Mouse (Mus musculus) midbrain, embryonic 12.5 days (tissue): ENCODE measurements around the gene Bex3. TPM values are rescaled to one million over a fixed set of nuclear protein-coding genes. Genes with fewer than 3 reads are reported as not detected.
A peak's percentile ranks its signal among the peaks of the same experiment; 100 is the strongest.
"Not testable (repeated sequence)": the region's sequence is repeated elsewhere in the genome, so short reads cannot be mapped to it uniquely, and the experiment has no call there.

Source experiments
- ATAC-seq: fragments of 200-750 bp; cut with Nextera tagmentation; 2 replicates; pipeline ENCODE4 v1.8.0; 2017; ENCODE audit warnings: low read depth, moderate TSS enrichment, moderate library complexity; ENCODE audit not compliant: low FRiP score
- H3K27ac ChIP-seq: fragments of 300-500 bp; sonication (generic); replicated peaks from 2 replicates; pipeline ENCODE4 v1.5.1; 2016; ENCODE audit warnings: mild to moderate bottlenecking
- H3K27me3 ChIP-seq: fragments of 300-500 bp; sonication (generic); 2 replicates; pipeline ENCODE4 v1.6.1; 2016; ENCODE audit warnings: mild to moderate bottlenecking
- H3K36me3 ChIP-seq: fragments of 300-500 bp; sonication (generic); 2 replicates; pipeline ENCODE4 v1.6.1; 2016
- H3K4me1 ChIP-seq: fragments of 300-500 bp; sonication (generic); 2 replicates; pipeline ENCODE4 v1.6.1; 2016
- H3K4me2 ChIP-seq: fragments of 300-500 bp; sonication (generic); replicated peaks from 2 replicates; pipeline ENCODE4 v1.6.1; 2016; ENCODE audit warnings: mild to moderate bottlenecking, moderate library complexity
- H3K4me3 ChIP-seq: fragments of 300-500 bp; sonication (generic); 2 replicates; pipeline ENCODE4 v1.5.1; 2016; ENCODE audit warnings: mild to moderate bottlenecking
- H3K9ac ChIP-seq: fragments of 300-500 bp; sonication (generic); replicated peaks from 2 replicates; pipeline ENCODE4 v1.6.1; 2016; ENCODE audit warnings: mild to moderate bottlenecking, moderate library complexity
- H3K9me3 ChIP-seq: fragments of 300-500 bp; sonication (generic); 2 replicates; pipeline ENCODE4 v1.6.1; 2016; ENCODE audit warnings: mild to moderate bottlenecking
- WGBS: fragments of 180-500 bp; shearing (Covaris S2); methylation state at CpG from one replicate; pipeline ENCODE4 v1.1.7; 2016; 5-methylcytosine and 5-hydroxymethylcytosine counted together
- polyA plus RNA-seq: library from polyadenylated mRNA; unstranded; fragments of >200 nt; fragmentation: Nextera tagmentation; extraction: Ambion mirVana; gene quantifications from 2 replicates; pipeline ENCODE4 v1.2.1, GENCODE M21; 2016

Gene Bex3
- polyA plus RNA-seq, 1 experiment from 2014 or later, result 588 TPM

DNA sequence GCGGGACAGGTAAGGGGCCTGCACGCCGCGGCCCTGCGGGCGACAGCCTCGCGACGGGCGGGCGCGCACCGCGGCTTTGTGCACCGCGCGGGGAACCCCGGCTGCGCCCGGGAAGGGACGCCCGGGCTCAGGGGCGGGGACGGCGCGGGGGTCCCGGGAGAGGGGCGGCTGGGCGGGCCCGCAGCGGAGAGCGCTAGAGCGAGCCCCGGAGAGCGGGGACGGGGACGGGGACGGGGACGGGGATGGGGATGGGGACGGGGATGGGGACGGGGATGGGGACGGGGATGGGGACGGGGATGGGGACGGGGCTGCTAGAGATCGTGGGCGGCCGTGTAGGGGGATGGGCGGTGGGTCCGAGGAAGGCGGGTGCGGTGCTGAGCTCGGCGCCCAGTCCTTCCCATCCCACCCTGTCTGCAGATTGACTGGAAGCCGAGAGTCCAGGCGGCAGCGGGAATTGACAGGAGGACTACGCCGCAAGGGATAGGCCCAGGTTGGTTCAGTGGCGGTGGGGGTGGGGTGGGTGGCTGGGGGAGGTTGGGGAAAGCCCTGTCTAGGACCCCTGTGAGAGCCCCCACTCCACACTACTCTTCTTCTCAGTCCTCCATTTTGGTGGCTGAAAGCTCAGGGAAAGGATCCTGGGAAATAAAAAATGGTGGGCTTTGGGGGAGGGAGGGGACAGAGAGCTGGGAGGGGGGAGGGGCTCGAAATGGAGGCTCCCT, 499 bp downstream of the Bex3 start:
- H3K9ac ChIP-seq, result peak overlapping the region; percentile 60
- not testable (repeated sequence) for H3K36me3 ChIP-seq, H3K9me3 ChIP-seq, H3K27me3 ChIP-seq
- peak overlapping the region; percentile 51 for H3K4me2 ChIP-seq
- H3K4me3 ChIP-seq, result peak overlapping the region; percentile 47
- peaks cover 12% of the 10 kb centered on the region for H3K4me1 ChIP-seq
- H3K27ac ChIP-seq, result peak overlapping the region; percentile 67
- ATAC-seq, result peak; percentile 67
- 38% methylated on average over 9 of the region's 60 CpGs for WGBS

DNA sequence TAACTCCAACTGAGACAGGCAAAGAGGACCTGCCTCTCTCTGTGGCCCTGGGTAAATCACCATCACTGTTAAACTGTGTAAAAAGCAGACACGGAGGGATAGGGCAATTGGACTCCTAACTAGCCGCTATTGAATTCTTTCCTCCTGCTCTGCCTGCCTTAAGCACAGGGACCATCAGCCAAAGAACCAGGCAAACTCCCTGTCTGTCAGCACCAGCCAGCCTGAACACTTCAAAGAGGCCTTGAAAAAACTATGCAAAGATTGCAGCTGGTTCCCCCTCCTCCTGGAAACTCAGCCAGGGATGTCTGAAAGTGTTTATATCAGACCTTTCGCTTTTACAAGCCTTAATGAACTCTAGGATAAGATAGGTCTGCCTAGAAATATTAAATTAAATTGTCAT, 4.5 kb downstream of the Bex3 start:
- WGBS, result 23% methylated on average over 3 of the region's 3 CpGs
- ATAC-seq, result no peak
- Histone ChIP-seq H3K9ac (no peak overlapping the region), H3K4me2 (no peak overlapping the region), H3K27ac (no peak overlapping the region), H3K9me3 (no peaks in the 10 kb centered on the region), H3K4me3 (no peak overlapping the region), H3K4me1 (peaks cover 12% of the 10 kb centered on the region), H3K27me3 (peaks cover 4% of the 10 kb centered on the region; the same call in 1 of the 2 replicates), H3K36me3 (no peaks in the 10 kb centered on the region)

DNA sequence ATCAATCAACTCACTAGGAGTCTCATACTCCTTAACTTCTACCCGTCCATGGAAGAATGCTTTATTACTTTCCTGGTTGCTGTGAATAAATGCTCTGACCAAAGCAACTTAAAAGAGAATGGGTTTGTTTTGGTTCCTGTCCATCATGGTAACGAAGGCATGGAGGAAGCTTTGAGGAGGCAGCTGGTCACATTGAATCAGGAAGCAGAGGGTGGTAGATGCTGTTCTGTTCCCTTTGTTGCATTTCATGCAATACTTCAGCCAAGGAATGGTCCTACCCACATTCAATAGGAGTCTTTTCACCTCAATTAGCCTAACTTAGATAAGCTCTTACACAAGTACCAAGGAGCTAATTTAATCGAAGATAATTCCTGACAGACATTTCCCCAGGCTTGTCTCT, 5.3 kb downstream of the Bex3 start:
- no peak for ATAC-seq
- Histone ChIP-seq H3K4me2 (no peak overlapping the region), H3K4me3 (no peak overlapping the region), H3K9ac (no peak overlapping the region), H3K9me3 (no peaks in the 10 kb centered on the region), H3K36me3 (no peaks in the 10 kb centered on the region), H3K4me1 (peaks cover 12% of the 10 kb centered on the region), H3K27me3 (peaks cover 4% of the 10 kb centered on the region; the same call in 1 of the 2 replicates), H3K27ac (no peak overlapping the region)
- 39% methylated on average over 3 of the region's 3 CpGs for WGBS

DNA sequence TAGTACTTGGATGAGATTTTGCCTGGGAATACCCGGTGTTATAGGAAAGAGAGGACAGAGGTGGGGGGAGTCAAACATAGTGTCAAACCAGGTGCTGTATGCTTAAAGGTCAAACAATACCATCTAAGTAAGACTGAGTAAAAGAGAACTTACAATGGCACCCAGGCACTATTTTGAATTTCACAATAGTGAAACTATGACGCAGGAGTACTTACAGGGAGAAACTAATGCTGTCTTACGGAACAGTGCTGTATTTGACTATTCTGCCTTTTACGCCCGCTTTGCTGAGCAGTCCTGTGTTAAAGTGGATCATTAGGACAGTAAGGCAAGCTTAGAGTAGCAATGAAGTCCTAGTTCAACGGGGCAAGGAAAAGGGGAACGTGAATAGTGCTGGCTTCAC, 7.5 kb downstream of the Bex3 start:
- Histone ChIP-seq H3K36me3 (no peaks in the 10 kb centered on the region), H3K27ac (no peak overlapping the region), H3K27me3 (peaks cover 4% of the 10 kb centered on the region; the same call in 1 of the 2 replicates), H3K9ac (no peak overlapping the region), H3K9me3 (no peaks in the 10 kb centered on the region), H3K4me1 (no peaks in the 10 kb centered on the region), H3K4me2 (no peak overlapping the region), H3K4me3 (no peak overlapping the region)
- WGBS, result 81% methylated on average over 7 of the region's 7 CpGs
- ATAC-seq, result no peak

DNA sequence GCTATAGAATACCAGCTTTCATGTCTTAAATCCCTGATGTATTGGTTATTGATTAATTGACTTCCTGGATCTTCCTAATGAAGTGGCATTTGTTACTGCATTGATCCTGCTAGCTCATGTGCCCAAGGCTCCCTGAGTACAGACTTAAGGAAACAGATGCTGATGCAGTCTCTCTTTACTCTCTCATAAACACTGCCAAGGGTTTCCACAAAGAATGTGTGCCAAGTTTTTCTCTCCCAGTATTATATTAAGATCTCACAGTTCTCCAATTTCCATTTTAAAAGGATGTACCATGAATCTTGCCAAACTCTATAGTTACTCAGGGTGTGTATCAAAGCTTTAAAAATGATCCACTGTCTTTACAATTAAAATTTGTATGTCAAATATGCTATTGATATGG, 8.3 kb downstream of the Bex3 start:
- Histone ChIP-seq H3K27me3 (peaks cover 4% of the 10 kb centered on the region; the same call in 1 of the 2 replicates), H3K9ac (no peak overlapping the region), H3K27ac (no peak overlapping the region), H3K36me3 (no peaks in the 10 kb centered on the region), H3K9me3 (no peaks in the 10 kb centered on the region), H3K4me3 (no peak overlapping the region), H3K4me1 (no peaks in the 10 kb centered on the region), H3K4me2 (no peak overlapping the region)
- no peak for ATAC-seq

DNA sequence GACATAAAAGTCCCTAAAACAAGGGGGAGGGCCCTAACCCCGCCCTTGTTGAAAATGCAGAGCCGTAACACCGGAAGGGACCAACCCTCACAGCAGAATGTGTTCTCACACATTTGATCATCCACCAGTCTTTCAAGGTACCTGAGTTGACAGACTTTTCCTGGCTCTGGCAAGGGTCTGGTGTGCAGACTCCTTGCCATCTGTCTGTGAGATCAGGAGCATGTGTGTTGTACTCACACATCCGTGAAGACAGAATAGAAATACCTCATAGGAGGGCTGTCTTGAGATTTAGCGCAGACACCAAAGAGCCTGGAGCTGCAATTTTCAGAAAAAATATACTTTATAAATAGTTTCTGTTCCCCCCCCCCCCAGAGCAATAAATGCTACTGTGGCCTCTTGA, 9.4 kb downstream of the Bex3 start:
- Histone ChIP-seq H3K27ac (no peak overlapping the region), H3K4me3 (no peak overlapping the region), H3K4me2 (no peak overlapping the region), H3K9me3 (no peaks in the 10 kb centered on the region), H3K9ac (no peak overlapping the region), H3K4me1 (no peaks in the 10 kb centered on the region), H3K27me3 (peaks cover 4% of the 10 kb centered on the region; the same call in 1 of the 2 replicates), H3K36me3 (no peaks in the 10 kb centered on the region)
- 87% methylated on average over 5 of the region's 5 CpGs for WGBS
- no peak for ATAC-seq

DNA sequence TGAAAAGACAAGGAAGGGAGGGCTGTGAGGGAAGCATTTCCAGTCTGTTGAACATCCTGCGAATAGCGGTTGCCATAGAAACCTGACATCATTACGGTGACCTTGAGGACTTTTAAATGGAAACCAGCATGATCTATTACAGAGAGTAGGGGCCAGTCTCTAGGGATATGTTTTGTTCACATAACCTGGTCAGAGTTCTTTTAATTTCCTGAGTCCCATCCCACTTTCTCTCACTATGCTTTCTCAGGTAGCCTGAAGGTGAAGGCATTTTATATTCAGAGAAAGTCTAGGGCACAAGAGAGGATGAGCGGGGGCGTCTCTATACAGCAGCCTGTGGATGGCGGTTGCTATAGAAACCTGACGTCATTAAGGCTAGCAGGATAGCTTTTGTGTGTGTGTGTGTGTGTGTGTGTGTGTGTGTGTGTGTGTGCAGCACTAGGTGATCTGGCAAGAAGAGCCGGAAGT, 20.8 kb downstream of the Bex3 start:
- Histone ChIP-seq H3K4me3 (peak overlapping the region; percentile 12), H3K9ac (no peak overlapping the region), H3K9me3 (no peaks in the 10 kb centered on the region), H3K4me1 (0 out of 2 replicates have a peak, but pooled peaks cover 4% of the 10 kb centered on the region), H3K36me3 (no peaks in the 10 kb centered on the region), H3K4me2 (peak overlapping the region; percentile 33), H3K27ac (peak overlapping the region; percentile 60; the same call in 1 of the 2 replicates), H3K27me3 (no peaks in the 10 kb centered on the region)
- WGBS, result 37% methylated on average over 7 of the region's 8 CpGs
- peak; percentile 95 for ATAC-seq

DNA sequence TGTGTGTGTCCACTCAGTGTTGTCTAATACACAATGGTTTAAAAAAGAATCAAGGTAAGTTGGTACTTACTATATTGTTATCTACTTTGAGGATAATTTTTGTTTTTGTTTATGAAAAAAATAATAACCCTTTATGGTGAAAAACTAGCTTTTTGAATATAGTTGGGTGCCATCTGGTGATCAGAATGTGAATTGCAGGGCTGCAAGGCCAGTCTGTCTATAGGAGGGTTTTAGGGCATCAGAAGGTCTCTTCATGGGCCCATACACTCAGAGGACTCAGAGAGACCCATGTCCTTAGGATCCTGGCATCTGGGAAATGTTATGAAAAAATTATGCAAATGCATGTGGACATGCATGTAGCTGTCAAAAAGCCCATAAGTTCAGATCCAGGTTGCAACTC, 34.2 kb downstream of the Bex3 start:
- Histone ChIP-seq H3K4me1 (no peaks in the 10 kb centered on the region), H3K27me3 (no peaks in the 10 kb centered on the region), H3K27ac (no peak overlapping the region), H3K9ac (no peak overlapping the region), H3K4me3 (no peak overlapping the region), H3K9me3 (no peaks in the 10 kb centered on the region), H3K36me3 (no peaks in the 10 kb centered on the region), H3K4me2 (no peak overlapping the region)
- no peak for ATAC-seq

DNA sequence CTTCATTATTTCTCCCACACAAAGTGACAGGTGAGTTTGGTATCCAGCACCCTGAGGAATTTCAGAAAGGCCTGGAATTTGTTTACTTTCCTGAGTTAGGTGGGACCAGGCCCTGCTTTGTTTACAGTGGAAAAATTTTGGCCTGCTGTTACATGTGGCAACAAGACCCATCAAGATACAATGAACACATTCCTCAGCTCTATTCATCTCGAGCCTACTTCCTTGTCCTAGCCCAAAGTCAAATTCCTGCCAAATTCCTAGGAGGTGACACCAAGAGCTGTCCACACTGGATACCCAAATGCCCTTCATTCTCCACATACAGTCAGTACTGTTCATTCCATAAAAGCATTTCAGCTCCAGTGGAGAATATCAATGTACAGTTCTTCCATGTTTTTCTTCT, 36.1 kb downstream of the Bex3 start:
- H3K9ac ChIP-seq, result no peak overlapping the region
- no peak overlapping the region for H3K27ac ChIP-seq
- ATAC-seq, result no peak
- H3K27me3 ChIP-seq, result no peaks in the 10 kb centered on the region
- 47% methylated on average over 1 of the region's 1 CpGs for WGBS
- H3K4me3 ChIP-seq, result no peak overlapping the region
- H3K4me2 ChIP-seq, result no peak overlapping the region
- H3K9me3 ChIP-seq, result no peaks in the 10 kb centered on the region
- H3K4me1 ChIP-seq, result no peaks in the 10 kb centered on the region
- no peaks in the 10 kb centered on the region for H3K36me3 ChIP-seq

DNA sequence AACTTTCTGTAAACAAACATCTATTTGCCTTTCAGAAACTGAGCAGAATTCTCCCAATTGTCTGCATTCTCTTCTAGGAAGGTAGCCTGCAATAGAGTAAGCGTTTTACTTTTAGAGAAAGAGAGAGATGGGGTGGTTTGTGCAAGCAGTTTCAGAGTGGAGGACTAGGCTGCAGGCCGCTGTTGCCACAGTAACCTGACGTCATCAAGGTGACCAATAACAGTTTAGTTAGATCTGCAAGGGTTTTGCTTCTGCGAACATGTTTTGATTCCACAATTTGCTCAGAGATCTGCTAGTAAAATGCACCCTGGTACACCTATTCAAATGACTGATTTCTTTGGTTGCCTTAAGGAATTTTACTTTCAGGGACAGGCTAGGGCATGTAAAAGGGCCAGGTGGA, 43.2 kb downstream of the Bex3 start:
- Histone ChIP-seq H3K9me3 (no peaks in the 10 kb centered on the region), H3K4me1 (no peaks in the 10 kb centered on the region), H3K27me3 (no peaks in the 10 kb centered on the region), H3K4me2 (0 out of 2 replicates have a peak overlapping the region, but pooled peaks have one; percentile 22), H3K4me3 (no peak overlapping the region), H3K27ac (0 out of 2 replicates have a peak overlapping the region, but pooled peaks have one; percentile 10), H3K36me3 (no peaks in the 10 kb centered on the region), H3K9ac (no peak overlapping the region)
- WGBS, result 45% methylated on average over 4 of the region's 4 CpGs
- ATAC-seq, result no peak

DNA sequence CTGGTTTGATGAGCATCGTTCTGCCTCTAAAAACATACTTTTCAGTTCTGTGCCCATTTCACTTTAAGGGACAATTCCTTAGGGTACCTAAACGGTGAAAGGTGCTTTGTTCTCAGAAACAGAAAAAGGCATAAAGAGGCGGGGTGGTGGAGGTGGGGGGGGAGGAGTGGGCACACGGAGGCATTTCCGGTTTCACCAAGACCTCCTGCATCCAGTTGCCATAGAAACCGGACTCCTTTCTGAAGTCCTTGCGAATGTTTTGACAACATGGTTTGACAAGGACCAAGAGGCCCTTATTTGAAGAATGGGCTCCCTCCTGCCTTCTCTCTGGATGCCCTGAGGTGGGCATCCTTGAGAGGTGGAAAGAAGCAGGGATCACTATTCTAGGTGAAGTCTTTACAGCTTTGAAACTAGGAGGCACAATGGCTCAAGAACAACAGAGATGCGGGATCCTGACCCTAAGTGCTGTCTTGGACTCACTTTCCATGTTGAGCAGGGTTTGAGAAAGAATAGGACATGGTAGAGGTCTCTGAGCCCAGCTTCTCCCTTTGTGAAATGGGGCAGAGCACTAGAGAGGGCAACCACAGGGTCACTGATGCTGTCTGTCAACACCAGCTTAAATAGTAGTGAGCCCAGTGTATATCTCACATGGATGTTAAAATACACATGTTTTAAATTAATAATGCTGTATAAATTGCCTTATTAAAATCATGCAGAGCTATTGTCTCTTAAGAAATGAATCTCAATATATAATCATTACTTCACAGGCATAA, 43.9 kb downstream of the Bex3 start:
- Histone ChIP-seq H3K4me1 (no peaks in the 10 kb centered on the region), H3K27me3 (no peaks in the 10 kb centered on the region), H3K36me3 (no peaks in the 10 kb centered on the region), H3K27ac (0 out of 2 replicates have a peak overlapping the region, but pooled peaks have one; percentile 10), H3K4me2 (peak overlapping the region; percentile 22; the same call in 1 of the 2 replicates), H3K9me3 (no peaks in the 10 kb centered on the region), H3K4me3 (no peak overlapping the region), H3K9ac (no peak overlapping the region)
- no peak for ATAC-seq
- WGBS, result 31% methylated on average over 8 of the region's 8 CpGs

DNA sequence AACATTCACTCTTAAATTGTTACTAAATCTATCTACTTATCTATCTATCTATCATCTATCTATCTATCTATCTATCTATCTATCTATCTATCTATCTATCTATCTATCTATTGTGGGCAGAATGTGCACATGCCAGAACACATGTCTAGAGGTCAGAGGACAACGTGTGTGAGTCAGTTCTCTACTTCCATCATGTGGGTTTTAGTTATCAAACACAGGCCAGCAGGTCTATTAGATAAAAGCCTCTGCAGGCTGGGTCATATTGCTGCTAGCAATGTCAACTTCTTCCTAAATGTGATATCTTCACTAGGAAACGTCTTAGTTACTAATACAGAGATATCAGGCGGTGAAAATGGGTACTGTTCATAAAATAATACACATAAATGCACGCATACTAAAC, 49.9 kb downstream of the Bex3 start:
- H3K9me3 ChIP-seq, result no peaks in the 10 kb centered on the region

More for the DNA sequence above, 49.9 kb downstream of the Bex3 start:
- Histone ChIP-seq H3K4me1 (no peaks in the 10 kb centered on the region), H3K36me3 (no peaks in the 10 kb centered on the region), H3K27ac (no peak overlapping the region), H3K9ac (no peak overlapping the region), H3K4me3 (no peak overlapping the region), H3K27me3 (no peaks in the 10 kb centered on the region), H3K4me2 (no peak overlapping the region)
- 66% methylated on average over 4 of the region's 4 CpGs for WGBS
- ATAC-seq, result no peak
